Mouse (Mus musculus): ENCODE measurements around the gene Ets2.
"Not testable (repeated sequence)": the region's sequence is repeated elsewhere in the genome, so short reads cannot be mapped to it uniquely, and the experiment has no call there.

Gene Ets2

GRCm38 (mm10) chr16:95699721-95700120 lies 2.2 kb upstream of the Ets2 start:
- DNase-seq (ENCODE audit: low spot score), result no peak

GRCm38 (mm10) chr16:95700224-95700623 lies 1.7 kb upstream of the Ets2 start:
- DNase-seq (ENCODE audit: low spot score), result no peak

- DNase-seq (ENCODE audit: low spot score), result no peak
These were observed 979 bp downstream of the Ets2 start for GRCm38 (mm10) chr16:95702562-95703545.

- DNase-seq (ENCODE audit: low spot score), result peak; percentile 45
These were observed 2.1 kb downstream of the Ets2 start for GRCm38 (mm10) chr16:95703958-95704357.

GRCm38 (mm10) chr16:95704662-95705330 lies 2.9 kb downstream of the Ets2 start:
- no peak for DNase-seq (ENCODE audit: low spot score)

- DNase-seq (ENCODE audit: low spot score), result no peak
These were observed 3.9 kb downstream of the Ets2 start for GRCm38 (mm10) chr16:95705771-95706170.

- DNase-seq (ENCODE audit: low spot score), result no peak
These were observed 6.5 kb downstream of the Ets2 start for GRCm38 (mm10) chr16:95708211-95709004.

- no peak for DNase-seq (ENCODE audit: low spot score)
These were observed 7.3 kb downstream of the Ets2 start for GRCm38 (mm10) chr16:95709175-95709574.

GRCm38 (mm10) chr16:95710129-95710528 lies 8.3 kb downstream of the Ets2 start:
- DNase-seq (ENCODE audit: low spot score), result no peak

- no peak for DNase-seq (ENCODE audit: low spot score)
These were observed 10.2 kb downstream of the Ets2 start for GRCm38 (mm10) chr16:95712121-95712520.

GRCm38 (mm10) chr16:95713077-95713476 lies 11.2 kb downstream of the Ets2 start:
- not testable (repeated sequence) for DNase-seq (ENCODE audit: low spot score)

- DNase-seq (ENCODE audit: low spot score), result no peak
These were observed 13.2 kb downstream of the Ets2 start for GRCm38 (mm10) chr16:95715026-95715425.

- DNase-seq (ENCODE audit: low spot score), result no peak
These were observed 14.3 kb downstream of the Ets2 start for GRCm38 (mm10) chr16:95716061-95716706.

- no peak for DNase-seq (ENCODE audit: low spot score)
These were observed 15.8 kb downstream of the Ets2 start for GRCm38 (mm10) chr16:95717631-95718030.

GRCm38 (mm10) chr16:95718119-95718518 lies 16.2 kb downstream of the Ets2 start:
- DNase-seq (ENCODE audit: low spot score), result no peak

GRCm38 (mm10) chr16:95720532-95720931 lies 18.7 kb downstream of the Ets2 start:
- DNase-seq (ENCODE audit: low spot score), result no peak

GRCm38 (mm10) chr16:95724251-95724650 lies 22.4 kb downstream of the Ets2 start:
- no peak for DNase-seq (ENCODE audit: low spot score)

GRCm38 (mm10) chr16:95724776-95725175 lies 22.9 kb downstream of the Ets2 start:
- DNase-seq (ENCODE audit: low spot score), result no peak

- no peak for DNase-seq (ENCODE audit: low spot score)
These were observed 24.9 kb downstream of the Ets2 start for GRCm38 (mm10) chr16:95726802-95727201.

- DNase-seq (ENCODE audit: low spot score), result peak; percentile 13
These were observed 26.9 kb downstream of the Ets2 start for GRCm38 (mm10) chr16:95728453-95729435.
